Mouse (Mus musculus) kidney, embryonic 16.5 days (tissue): ENCODE results near the gene Hdac4. TPM values are rescaled to one million over a fixed set of nuclear protein-coding genes. Genes with fewer than 3 reads are reported as not detected.

Source experiments
- ATAC-seq: fragments of 200-750 bp; cut with Nextera tagmentation; 2 replicates; pipeline ENCODE4 v1.8.0; 2017; ENCODE audit warnings: moderate TSS enrichment; ENCODE audit not compliant: low FRiP score, low TSS enrichment
- H3K27ac ChIP-seq: fragments of 300-500 bp; sonication (generic); 2 replicates; pipeline ENCODE4 v1.5.1; 2014; ENCODE audit warnings: low read length
- H3K27me3 ChIP-seq: fragments of 300-500 bp; sonication (generic); 2 replicates; pipeline ENCODE4 v1.6.1; 2014; ENCODE audit warnings: low read length, control low read depth, mixed read lengths; ENCODE audit not compliant: insufficient read depth
- H3K36me3 ChIP-seq: fragments of 300-500 bp; sonication (generic); 2 replicates; pipeline ENCODE4 v1.6.1; 2014; ENCODE audit warnings: low read length, control low read depth, mixed read lengths; ENCODE audit not compliant: insufficient read depth
- H3K4me1 ChIP-seq: fragments of 300-500 bp; sonication (generic); 2 replicates; pipeline ENCODE4 v1.6.1; 2014; ENCODE audit warnings: low read length, control low read depth, mixed read lengths; ENCODE audit not compliant: insufficient read depth
- H3K4me2 ChIP-seq: fragments of 300-500 bp; sonication (generic); replicated peaks from 2 replicates; pipeline ENCODE4 v1.6.1; 2014; ENCODE audit warnings: low read depth, low read length
- H3K4me3 ChIP-seq: fragments of 300-500 bp; sonication (generic); 2 replicates; pipeline ENCODE4 v1.5.1; 2014; ENCODE audit warnings: mild to moderate bottlenecking, low read length
- H3K9ac ChIP-seq: fragments of 300-500 bp; sonication (generic); replicated peaks from 2 replicates; pipeline ENCODE4 v1.6.1; 2014; ENCODE audit warnings: low read length
- H3K9me3 ChIP-seq: fragments of 300-500 bp; sonication (generic); 2 replicates; pipeline ENCODE4 v1.6.1; 2016; ENCODE audit warnings: low read length, control low read depth
- WGBS: fragments of 180-500 bp; shearing (Covaris S2); extraction: QIAGEN DNeasy Blood & Tissue Kit; methylation state at CpG from one replicate; pipeline ENCODE4 v1.1.7; 2014; 5-methylcytosine and 5-hydroxymethylcytosine counted together
- polyA plus RNA-seq: library from polyadenylated mRNA; unstranded; fragments of >200 nt; fragmentation: Nextera tagmentation; extraction: Ambion mirVana; gene quantifications from 2 replicates; pipeline ENCODE4 v1.2.1, GENCODE M21; 2015

Gene Hdac4
- polyA plus RNA-seq, 1 experiment from 2014 or later: 17.7 TPM

DNA sequence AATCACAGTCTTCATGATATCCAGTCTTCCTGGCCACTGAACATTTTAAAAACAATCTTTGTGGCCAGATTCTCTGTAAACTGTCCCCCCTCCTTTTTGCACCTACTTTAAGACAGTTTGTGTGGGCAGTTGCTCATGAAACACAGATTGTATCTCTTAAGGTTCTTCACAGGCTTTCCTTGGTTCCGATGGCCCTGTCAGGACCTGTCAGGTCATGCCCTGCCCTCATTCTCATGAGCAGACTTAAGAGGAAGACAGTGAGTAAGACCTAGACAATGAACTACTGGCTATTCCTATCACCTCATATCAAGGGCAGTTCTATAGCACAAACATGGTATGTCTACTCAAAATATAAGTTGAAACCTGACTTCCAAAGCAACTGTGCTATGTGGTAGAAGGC lies 135.9 kb downstream of the Hdac4 start:
- H3K9ac ChIP-seq: no peak overlapping the region
- H3K27ac ChIP-seq: no peak overlapping the region
- no peak overlapping the region for H3K4me2 ChIP-seq
- WGBS: 93% methylated on average over 1 of the region's 1 CpGs
- peaks cover 12% of the 10 kb centered on the region for H3K4me1 ChIP-seq
- no peak overlapping the region for H3K4me3 ChIP-seq
- H3K27me3 ChIP-seq: no peaks in the 10 kb centered on the region
- H3K36me3 ChIP-seq: no peaks in the 10 kb centered on the region
- no peak for ATAC-seq
- H3K9me3 ChIP-seq: no peaks in the 10 kb centered on the region

DNA sequence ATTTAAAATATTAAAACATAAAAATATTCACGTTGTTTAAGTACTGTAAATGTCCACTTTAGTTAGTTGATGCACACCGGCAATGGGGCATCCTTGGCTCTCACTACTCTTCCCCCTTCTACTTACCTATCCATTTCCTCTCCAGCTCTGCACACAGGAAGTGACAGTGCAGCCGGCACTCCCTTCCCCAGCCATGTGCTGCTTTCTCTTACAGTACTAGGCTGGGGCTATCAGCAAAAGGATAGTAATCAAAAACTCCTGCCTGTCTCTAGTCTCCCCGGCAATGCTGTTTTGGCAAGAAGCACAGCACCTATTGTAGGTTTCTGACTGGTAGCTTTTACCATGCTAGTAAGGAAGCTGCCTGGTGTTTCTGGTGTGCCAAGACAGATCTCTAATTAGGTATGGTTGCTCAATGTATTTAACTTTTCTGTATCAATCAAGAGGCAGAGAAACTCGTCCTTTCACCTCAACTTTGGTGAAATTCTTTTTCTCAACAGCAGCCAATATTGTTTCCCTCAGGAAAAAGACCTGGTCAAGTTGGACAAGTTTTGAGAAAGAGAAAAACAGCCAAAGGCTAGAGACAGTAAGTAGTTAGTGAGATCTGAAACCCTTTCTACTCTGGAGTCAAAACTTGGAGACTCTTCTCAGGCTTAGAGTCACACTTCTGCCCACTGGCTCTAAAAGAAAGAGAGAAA lies 136.6 kb downstream of the Hdac4 start:
- WGBS: 83% methylated on average over 5 of the region's 5 CpGs
- Histone ChIP-seq H3K4me2 (no peak overlapping the region), H3K27ac (no peak overlapping the region), H3K4me3 (no peak overlapping the region), H3K27me3 (no peaks in the 10 kb centered on the region), H3K9me3 (no peaks in the 10 kb centered on the region), H3K4me1 (peaks cover 12% of the 10 kb centered on the region), H3K36me3 (no peaks in the 10 kb centered on the region), H3K9ac (no peak overlapping the region)
- ATAC-seq: no peak

DNA sequence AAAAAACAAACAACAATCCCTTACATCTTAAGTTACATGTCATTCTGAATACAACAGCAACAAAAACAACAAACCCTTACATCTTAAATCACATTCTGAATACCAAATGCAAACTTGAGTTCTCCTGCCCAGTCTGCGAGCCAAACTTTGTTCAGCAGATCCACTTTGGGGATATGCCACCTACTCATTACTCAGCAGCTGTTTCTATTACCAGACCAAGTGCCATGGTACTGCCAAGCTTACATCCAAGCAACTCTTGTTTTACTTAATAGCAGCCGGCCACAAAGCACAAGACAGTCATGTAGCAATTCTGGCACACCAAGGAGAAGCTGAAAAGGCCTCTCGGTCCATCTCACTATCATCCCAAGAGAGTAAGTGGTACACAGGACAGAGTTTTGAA lies 138.4 kb downstream of the Hdac4 start:
- Histone ChIP-seq H3K27me3 (no peaks in the 10 kb centered on the region), H3K4me2 (no peak overlapping the region), H3K27ac (no peak overlapping the region), H3K4me3 (no peak overlapping the region), H3K36me3 (no peaks in the 10 kb centered on the region), H3K9ac (no peak overlapping the region), H3K9me3 (no peaks in the 10 kb centered on the region), H3K4me1 (peaks cover 5% of the 10 kb centered on the region; the same call in 1 of the 2 replicates)
- 91% methylated on average over 3 of the region's 3 CpGs for WGBS
- ATAC-seq: no peak

DNA sequence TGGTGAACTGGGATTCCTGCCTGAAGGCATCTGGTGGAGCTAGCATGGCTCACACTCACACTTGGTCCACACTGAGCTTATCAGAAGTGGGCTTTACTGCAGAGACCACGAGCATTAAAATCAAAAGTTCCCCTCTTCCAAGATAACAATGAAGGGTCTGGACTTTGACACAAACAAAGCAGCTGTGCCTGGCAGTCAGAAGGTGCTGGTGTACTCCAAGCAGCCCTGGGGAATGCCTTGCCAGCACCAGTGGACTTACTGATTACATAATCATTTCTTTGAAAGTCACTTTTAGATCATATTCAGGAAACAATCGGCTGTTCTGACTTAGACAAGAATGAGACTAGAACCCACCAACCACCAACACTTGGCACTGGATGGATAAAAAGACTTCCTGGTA lies 140.3 kb downstream of the Hdac4 start:
- Histone ChIP-seq H3K9me3 (no peaks in the 10 kb centered on the region), H3K27me3 (no peaks in the 10 kb centered on the region), H3K36me3 (no peaks in the 10 kb centered on the region), H3K4me1 (no peaks in the 10 kb centered on the region), H3K27ac (no peak overlapping the region), H3K4me3 (no peak overlapping the region), H3K4me2 (no peak overlapping the region), H3K9ac (no peak overlapping the region)
- 69% methylated on average over 2 of the region's 2 CpGs for WGBS
- no peak for ATAC-seq

DNA sequence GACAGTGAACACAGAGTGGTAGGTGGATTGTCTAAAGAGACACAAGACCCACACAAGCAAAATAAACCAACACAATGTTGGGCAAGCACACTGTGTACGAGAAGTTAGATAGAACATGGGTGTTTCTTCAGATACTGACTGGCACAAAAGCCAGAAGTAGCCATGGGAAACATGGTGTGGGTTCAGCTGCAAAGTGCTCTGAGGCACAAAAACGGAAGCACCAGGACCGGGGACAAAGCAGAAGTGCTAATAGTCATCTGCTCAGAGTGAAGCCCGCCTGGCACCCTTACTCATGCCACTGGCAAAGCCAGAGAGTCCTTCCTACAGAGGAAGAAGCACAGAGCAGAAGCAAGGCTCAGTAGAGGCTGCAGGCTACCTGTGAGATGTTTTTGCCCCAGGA lies 143.3 kb downstream of the Hdac4 start:
- no peak for ATAC-seq

DNA sequence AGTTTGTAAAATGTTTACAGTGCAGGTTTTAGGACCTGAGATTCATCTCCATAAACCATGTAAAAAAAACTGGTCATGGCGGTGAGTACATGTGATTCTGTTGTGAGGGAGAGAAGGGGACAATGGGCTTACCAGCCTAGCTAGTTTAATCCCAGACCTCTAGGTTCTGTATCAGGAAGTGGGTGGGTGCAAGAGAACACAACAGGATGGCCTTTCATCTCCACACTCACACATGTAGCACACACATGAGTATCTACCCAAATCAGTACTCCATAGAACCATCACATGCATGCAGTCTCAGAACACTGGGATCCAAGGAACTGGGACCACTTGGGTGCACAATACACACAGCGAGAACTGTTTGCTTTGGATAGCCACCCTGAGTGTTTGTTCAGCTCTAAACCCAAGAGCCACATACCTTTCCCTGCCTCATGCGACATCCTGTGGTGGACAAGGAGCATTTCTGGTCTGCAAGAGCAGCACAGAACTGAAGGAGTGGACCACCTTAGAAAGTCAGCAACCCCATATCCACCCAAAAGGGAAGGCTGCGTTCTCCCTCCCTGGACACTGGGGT lies 143.9 kb downstream of the Hdac4 start:
- no peak overlapping the region for H3K4me2 ChIP-seq
- H3K4me3 ChIP-seq: no peak overlapping the region
- no peak overlapping the region for H3K9ac ChIP-seq
- H3K27ac ChIP-seq: no peak overlapping the region
- no peaks in the 10 kb centered on the region for H3K36me3 ChIP-seq
- no peaks in the 10 kb centered on the region for H3K27me3 ChIP-seq
- ATAC-seq: no peak
- no peaks in the 10 kb centered on the region for H3K9me3 ChIP-seq
- H3K4me1 ChIP-seq: no peaks in the 10 kb centered on the region
- 87% methylated on average over 4 of the region's 4 CpGs for WGBS

More for the DNA sequence above, 143.3 kb downstream of the Hdac4 start:
- Histone ChIP-seq H3K4me2 (no peak overlapping the region), H3K27me3 (no peaks in the 10 kb centered on the region), H3K9ac (no peak overlapping the region), H3K9me3 (no peaks in the 10 kb centered on the region), H3K4me3 (no peak overlapping the region), H3K27ac (no peak overlapping the region), H3K4me1 (no peaks in the 10 kb centered on the region), H3K36me3 (no peaks in the 10 kb centered on the region)
- 85% methylated on average over 4 of the region's 4 CpGs for WGBS

DNA sequence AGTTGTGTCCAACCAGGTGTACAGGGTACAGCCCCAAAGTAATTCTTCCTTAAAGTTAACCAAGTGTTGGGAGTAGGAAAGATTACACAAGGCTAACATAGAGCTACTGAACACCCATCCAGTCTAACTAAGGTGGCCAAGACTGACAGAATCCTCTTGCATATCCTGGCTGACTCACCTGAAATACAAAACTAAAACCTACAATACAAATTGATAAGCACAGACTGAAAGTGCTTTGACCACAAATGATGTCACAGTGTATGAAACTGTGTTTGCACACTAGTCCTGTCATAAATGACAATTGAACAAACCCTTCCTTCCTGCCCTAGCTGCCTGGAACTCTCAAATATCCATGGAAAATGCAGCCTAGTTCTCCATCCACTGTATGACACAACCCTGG lies 144.5 kb downstream of the Hdac4 start:
- H3K4me1 ChIP-seq: no peaks in the 10 kb centered on the region
- H3K4me2 ChIP-seq: no peak overlapping the region
- no peak overlapping the region for H3K9ac ChIP-seq
- no peaks in the 10 kb centered on the region for H3K27me3 ChIP-seq
- no peak for ATAC-seq
- H3K4me3 ChIP-seq: no peak overlapping the region
- H3K27ac ChIP-seq: no peak overlapping the region
- H3K36me3 ChIP-seq: no peaks in the 10 kb centered on the region
- no peaks in the 10 kb centered on the region for H3K9me3 ChIP-seq

DNA sequence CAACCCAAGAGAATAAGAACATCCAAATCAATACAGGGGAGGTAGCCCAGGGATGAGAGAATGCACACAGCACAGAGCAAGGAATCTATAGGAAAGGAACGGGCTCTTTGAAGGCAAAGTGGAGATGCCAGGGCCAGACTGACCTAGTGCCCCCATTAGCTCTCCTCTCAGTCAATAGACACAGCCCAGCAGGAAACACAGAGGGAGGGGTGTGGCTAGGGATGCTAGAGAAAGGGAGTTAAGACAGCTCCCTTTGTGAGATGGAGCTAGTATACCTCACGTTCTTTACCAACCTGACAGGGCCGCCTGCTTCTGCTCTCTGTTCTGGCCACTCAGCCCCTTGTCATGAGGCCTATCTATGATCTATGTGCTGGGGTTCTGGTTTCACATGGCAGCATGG lies 144.9 kb downstream of the Hdac4 start:
- no peak overlapping the region for H3K27ac ChIP-seq
- H3K27me3 ChIP-seq: no peaks in the 10 kb centered on the region
- no peak overlapping the region for H3K4me3 ChIP-seq
- no peak overlapping the region for H3K9ac ChIP-seq
- no peaks in the 10 kb centered on the region for H3K36me3 ChIP-seq
- H3K4me2 ChIP-seq: no peak overlapping the region
- 53% methylated on average over 3 of the region's 3 CpGs for WGBS
- no peaks in the 10 kb centered on the region for H3K4me1 ChIP-seq
- H3K9me3 ChIP-seq: no peaks in the 10 kb centered on the region
- no peak for ATAC-seq

DNA sequence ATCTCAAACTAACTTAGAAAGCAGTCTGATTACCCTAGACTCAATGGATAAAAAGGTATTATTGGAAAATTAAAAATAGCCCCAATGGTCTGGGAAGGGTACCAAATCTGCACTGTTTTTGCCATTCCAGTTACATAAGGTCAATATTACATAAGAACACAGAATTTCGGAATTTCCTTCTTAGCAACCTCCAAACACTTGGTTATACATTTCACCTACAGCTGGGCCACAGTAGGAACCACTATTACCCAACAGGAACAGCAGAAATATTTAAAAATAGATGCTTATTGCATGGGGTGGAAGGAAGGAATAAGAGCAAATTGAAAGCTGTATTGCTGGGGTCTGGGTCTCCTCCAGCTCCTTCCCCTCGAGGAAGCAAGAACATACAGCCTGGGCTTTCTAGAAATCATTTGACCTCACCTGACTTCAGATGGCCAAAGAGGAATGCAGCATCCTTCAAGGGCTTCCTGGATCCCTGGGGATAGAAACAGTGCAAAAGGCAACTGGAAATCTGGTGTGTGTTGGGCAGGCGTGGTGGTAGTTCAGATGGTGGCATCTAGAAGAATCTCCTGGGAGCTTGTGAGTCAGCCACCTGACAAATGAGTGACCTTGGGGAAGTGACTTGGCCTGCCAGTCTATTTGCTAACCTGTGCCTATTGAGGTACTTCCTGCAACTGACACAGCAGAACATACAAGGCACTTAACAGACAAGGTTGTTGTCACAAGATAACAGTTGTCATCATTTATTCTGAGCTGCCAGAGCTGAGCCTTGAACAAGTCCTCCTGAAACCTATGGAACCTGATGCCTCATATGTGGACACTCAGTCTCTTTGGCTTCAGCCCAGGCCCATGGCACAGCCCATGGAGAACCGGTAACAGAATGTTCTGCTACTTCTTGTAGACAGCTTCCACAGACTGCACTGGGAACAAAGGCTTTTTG lies 146.8 kb downstream of the Hdac4 start:
- no peaks in the 10 kb centered on the region for H3K4me1 ChIP-seq
- no peak overlapping the region for H3K4me3 ChIP-seq
- H3K9ac ChIP-seq: no peak overlapping the region
- no peaks in the 10 kb centered on the region for H3K36me3 ChIP-seq
- no peak overlapping the region for H3K27ac ChIP-seq
- no peaks in the 10 kb centered on the region for H3K27me3 ChIP-seq
- WGBS: 89% methylated on average over 4 of the region's 4 CpGs
- H3K9me3 ChIP-seq: no peaks in the 10 kb centered on the region
- no peak overlapping the region for H3K4me2 ChIP-seq
- no peak for ATAC-seq

DNA sequence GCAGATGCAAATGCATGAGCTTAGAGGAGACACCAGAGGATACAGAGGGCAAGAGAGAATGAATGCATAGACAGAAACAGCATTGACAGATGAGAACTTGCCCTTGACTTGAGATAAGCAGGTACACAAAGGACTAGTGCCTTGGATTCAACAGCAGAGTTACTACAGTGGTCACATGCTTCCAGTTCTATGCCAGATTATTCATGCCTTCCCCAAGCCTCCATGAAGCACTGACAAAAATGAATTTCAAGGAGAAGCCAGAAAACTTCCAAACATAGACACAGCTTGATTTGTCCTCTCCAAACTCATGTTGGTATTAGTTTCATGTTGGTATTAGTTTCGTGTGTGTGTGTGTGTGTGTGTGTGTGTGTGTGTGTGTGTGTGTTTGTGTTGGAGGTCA lies 149.8 kb downstream of the Hdac4 start:
- H3K4me3 ChIP-seq: no peak overlapping the region
- H3K9me3 ChIP-seq: no peaks in the 10 kb centered on the region
- H3K36me3 ChIP-seq: no peaks in the 10 kb centered on the region
- no peak for ATAC-seq
- no peak overlapping the region for H3K27ac ChIP-seq
- no peaks in the 10 kb centered on the region for H3K27me3 ChIP-seq
- WGBS: 69% methylated on average over 1 of the region's 1 CpGs
- no peak overlapping the region for H3K4me2 ChIP-seq
- no peaks in the 10 kb centered on the region for H3K4me1 ChIP-seq
- H3K9ac ChIP-seq: no peak overlapping the region
